Mouse (Mus musculus) limb, embryonic 14.5 days (tissue): Measurements from ENCODE around the gene Atp9a. TPM values are rescaled to one million over a fixed set of nuclear protein-coding genes. Genes with fewer than 3 reads are reported as not detected.

Source experiments
- ATAC-seq: fragments of 200-750 bp; cut with Nextera tagmentation; 2 replicates; pipeline ENCODE4 v1.8.0; 2017; ENCODE audit warnings: low read depth, moderate number of reproducible peaks, moderate TSS enrichment; ENCODE audit not compliant: low FRiP score
- DNase-seq: peaks from one replicate; pipeline ENCODE4 v3.0.0-alpha.2; 2015; ENCODE audit warnings: low spot score
- H3K27ac ChIP-seq: fragments of 300-500 bp; sonication (generic); replicated peaks from 2 replicates; pipeline ENCODE4 v1.5.1; 2014; ENCODE audit warnings: low read depth, mild to moderate bottlenecking, low read length, moderate library complexity, mixed read lengths
- H3K27me3 ChIP-seq: fragments of 300-500 bp; sonication (generic); 2 replicates; pipeline ENCODE4 v1.6.1; 2014; ENCODE audit warnings: low read length, mixed read lengths; ENCODE audit not compliant: control insufficient read depth, insufficient read depth
- H3K36me3 ChIP-seq: fragments of 300-500 bp; sonication (generic); 2 replicates; pipeline ENCODE4 v1.6.1; 2014; ENCODE audit warnings: mild to moderate bottlenecking, low read length, moderate library complexity, mixed read lengths; ENCODE audit not compliant: control insufficient read depth, insufficient read depth
- H3K4me1 ChIP-seq: fragments of 300-500 bp; sonication (generic); 2 replicates; pipeline ENCODE4 v1.6.1; 2014; ENCODE audit warnings: antibody characterized with exemption, low read length, mixed read lengths; ENCODE audit not compliant: control insufficient read depth, insufficient read depth
- H3K4me2 ChIP-seq: fragments of 300-500 bp; sonication (generic); replicated peaks from 2 replicates; pipeline ENCODE4 v1.6.1; 2014; ENCODE audit warnings: low read depth, mild to moderate bottlenecking, low read length, moderate library complexity; ENCODE audit not compliant: severe bottlenecking
- H3K4me3 ChIP-seq: fragments of 300-500 bp; sonication (generic); replicated peaks from 2 replicates; pipeline ENCODE4 v1.5.1; 2014; ENCODE audit warnings: low read length
- H3K9ac ChIP-seq: fragments of 300-500 bp; sonication (generic); 2 replicates; pipeline ENCODE4 v1.6.1; 2014; ENCODE audit warnings: mild to moderate bottlenecking, low read depth, low read length, moderate library complexity; ENCODE audit not compliant: severe bottlenecking
- H3K9me3 ChIP-seq: fragments of 300-500 bp; sonication (generic); 2 replicates; pipeline ENCODE4 v1.6.1; 2016; ENCODE audit warnings: low read length; ENCODE audit not compliant: control insufficient read depth
- POLR2A ChIP-seq: fragments of 200-500 bp; IDR thresholded peaks from 2 replicates; pipeline ENCODE4 v1.8.0; 2012; ENCODE audit warnings: inconsistent platforms, mild to moderate bottlenecking, moderate library complexity, borderline replicate concordance; ENCODE audit not compliant: insufficient read depth, insufficient read length; ENCODE audit errors: extremely low read depth
- WGBS: fragments of 180-500 bp; shearing (Covaris S2); extraction: QIAGEN DNeasy Blood & Tissue Kit; methylation state at CpG from one replicate; pipeline ENCODE4 v1.1.7; 2014; 5-methylcytosine and 5-hydroxymethylcytosine counted together
- polyA plus RNA-seq, 2 experiments: library from polyadenylated mRNA; depleted of rRNA in 1 of 2; stranded (reverse) in 1 of 2; unstranded in 1 of 2; fragments of >200 nt; fragmentation: Nextera tagmentation in 1 of 2; extraction: Ambion mirVana in 1 of 2; gene quantifications; 2 replicates each; pipeline versions ENCODE4 v1.2.1 to v1.2.3; 2012 to 2014

Atp9a gene
- polyA plus RNA-seq, 2 experiments: 28.0 to 53.6 TPM

GRCm38 (mm10) chr2:168765696-168766537 lies 23.7 kb upstream of the Atp9a start:
- ATAC-seq: no peak
- H3K4me1 ChIP-seq: peaks cover 11% of the 10 kb centered on the region
- peak overlapping the region; percentile 97 for H3K4me2 ChIP-seq
- TF ChIP-seq POLR2A: no peak
- peaks cover 76% of the 10 kb centered on the region for H3K27me3 ChIP-seq
- H3K27ac ChIP-seq: no peak overlapping the region
- H3K4me3 ChIP-seq: peak overlapping the region; percentile 43
- no peaks in the 10 kb centered on the region for H3K36me3 ChIP-seq
- DNase-seq: no peak
- WGBS: under 1% methylated on average over 64 of the region's 65 CpGs
- peak overlapping the region; percentile 32 for H3K9ac ChIP-seq
- no peaks in the 10 kb centered on the region for H3K9me3 ChIP-seq

GRCm38 (mm10) chr2:168765065-168765681 lies 23.0 kb upstream of the Atp9a start:
- Histone ChIP-seq H3K36me3 (no peaks in the 10 kb centered on the region), H3K27ac (no peak overlapping the region), H3K4me3 (peak overlapping the region; percentile 43), H3K9ac (no peak overlapping the region), H3K27me3 (peaks cover 76% of the 10 kb centered on the region), H3K4me1 (peaks cover 11% of the 10 kb centered on the region), H3K9me3 (no peaks in the 10 kb centered on the region), H3K4me2 (peak overlapping the region; percentile 97)
- WGBS: under 1% methylated on average over 31 of the region's 32 CpGs
- DNase-seq: no peak
- ATAC-seq: peak; percentile 39; the same call in 1 of the 2 replicates
- TF ChIP-seq POLR2A: no peak

- Histone ChIP-seq H3K36me3 (no peaks in the 10 kb centered on the region), H3K27me3 (peaks cover 73% of the 10 kb centered on the region), H3K9me3 (no peaks in the 10 kb centered on the region), H3K4me3 (no peak overlapping the region), H3K4me1 (peaks cover 11% of the 10 kb centered on the region), H3K4me2 (no peak overlapping the region), H3K27ac (no peak overlapping the region), H3K9ac (no peak overlapping the region)
- TF ChIP-seq POLR2A: no peak
- WGBS: 10% methylated on average over 9 of the region's 9 CpGs
- ATAC-seq (no peak), DNase-seq (no peak)
Measured at GRCm38 (mm10) chr2:168764460-168764867, 22.3 kb upstream of the Atp9a start.

- H3K4me1 ChIP-seq: peaks cover 11% of the 10 kb centered on the region
- no peak for DNase-seq
- no peaks in the 10 kb centered on the region for H3K9me3 ChIP-seq
- no peak overlapping the region for H3K9ac ChIP-seq
- ATAC-seq: no peak
- H3K27ac ChIP-seq: no peak overlapping the region
- TF ChIP-seq POLR2A: no peak
- H3K36me3 ChIP-seq: no peaks in the 10 kb centered on the region
- WGBS: 16% methylated on average over 7 of the region's 7 CpGs
- no peak overlapping the region for H3K4me2 ChIP-seq
- H3K4me3 ChIP-seq: no peak overlapping the region
- H3K27me3 ChIP-seq: peaks cover 67% of the 10 kb centered on the region
Measured at GRCm38 (mm10) chr2:168763785-168764184, 21.6 kb upstream of the Atp9a start.

GRCm38 (mm10) chr2:168762411-168762815 lies 20.2 kb upstream of the Atp9a start:
- no peak for TF ChIP-seq POLR2A
- H3K36me3 ChIP-seq: no peaks in the 10 kb centered on the region
- ATAC-seq: no peak
- no peak overlapping the region for H3K4me3 ChIP-seq
- H3K27ac ChIP-seq: no peak overlapping the region
- peaks cover 11% of the 10 kb centered on the region for H3K4me1 ChIP-seq
- H3K9me3 ChIP-seq: no peaks in the 10 kb centered on the region
- H3K9ac ChIP-seq: no peak overlapping the region
- no peak overlapping the region for H3K4me2 ChIP-seq
- peaks cover 54% of the 10 kb centered on the region for H3K27me3 ChIP-seq
- 2% methylated on average over 12 of the region's 12 CpGs for WGBS
- DNase-seq: no peak
